ENCODE assay signal across 15 mouse cellular contexts in genomic region chrX:157139601-157140000, GRCm38 (mm10).
DNase-seq lines count a peak whose midpoint lies in the region; TF ChIP-seq lines count a peak whose summit lies in the region.
"Had no signal": no experiment of that assay in that cellular context is flagged by ENCODE, and none has a peak within 500 bp of the region (broad histone marks: within the 10 kb centered on the region; RNA-seq: fewer than 3 reads in every experiment).

No protein-coding gene starts in this region.

- TF ChIP-seq CTCF in thymus, adult 2 months (IDR thresholded peaks at IDR 0.05; ENCODE audit: borderline replicate concordance, control insufficient read depth, extremely low read depth, insufficient read depth, low read length, poor library complexity): no peak

- no peaks in the 10 kb centered on the region for H3K4me1 ChIP-seq in thymus, adult 2 months (replicated peaks; ENCODE audit: control insufficient read depth, insufficient read depth, low read length)
- H3K4me1 ChIP-seq: forebrain, embryonic 10.5 days; liver, embryonic 13.5 days; neural tube, embryonic 12.5 days; stomach, embryonic 15.5 days had no signal

- no peaks in the 10 kb centered on the region for H3K36me3 ChIP-seq in thymus, adult 2 months (ENCODE audit: control insufficient read depth, insufficient read depth, low read length)
- H3K36me3 ChIP-seq: forebrain, embryonic 10.5 days; liver, embryonic 13.5 days; neural tube, embryonic 12.5 days; stomach, embryonic 15.5 days had no signal

- TF ChIP-seq POLR2A in thymus, adult 2 months (IDR thresholded peaks at IDR 0.05; ENCODE audit: control insufficient read depth, extremely low read depth, insufficient read depth, low read length, poor library complexity): no peak

- H3K4me3 ChIP-seq in thymus, adult 2 months (ENCODE audit: control insufficient read depth, insufficient read depth, low read length): no peak overlapping the region
- H3K4me3 ChIP-seq: forebrain, embryonic 10.5 days; liver, embryonic 13.5 days; neural tube, embryonic 12.5 days; stomach, embryonic 15.5 days had no signal

- peak; percentile 1 to 3 for DNase-seq in kidney, postnatal 4 days
- no peak for DNase-seq in kidney, adult 18-20 months
- DNase-seq in adipocyte (ENCODE audit: low spot score): peak; percentile 26
- DNase-seq in cerebellum, adult 11 months: peak; percentile 33
- DNase-seq in cerebellum, postnatal 36 days: peak; percentile 18 to 28
- DNase-seq in thymus, adult 2 months: no peak
- no peak for DNase-seq in urinary bladder, adult 2 months (ENCODE audit: low spot score)
- DNase-seq: heart, postnatal 14 days; liver, embryonic 13.5 days; lung, postnatal 4 days; right cerebral cortex, postnatal 4 days; thymus, postnatal 25 days had no signal

- H3K27me3 ChIP-seq in thymus, adult 2 months (ENCODE audit: control insufficient read depth, insufficient read depth, low read length): no peaks in the 10 kb centered on the region
- H3K27me3 ChIP-seq: liver, embryonic 13.5 days; neural tube, embryonic 12.5 days; stomach, embryonic 15.5 days had no signal

- no peak overlapping the region for H3K27ac ChIP-seq in thymus, adult 2 months (ENCODE audit: control insufficient read depth, insufficient read depth, low read length)
- H3K27ac ChIP-seq: forebrain, embryonic 10.5 days; liver, embryonic 13.5 days; neural tube, embryonic 12.5 days; stomach, embryonic 15.5 days had no signal

- 81% methylated on average over 6 of the region's 6 CpGs for WGBS in thymus, adult 2 months

Comparison
In these comparisons a context has a peak if more than half of its experiments do, and no peak if none do; other contexts are left out.
1. DNase-seq: peak in kidney, postnatal 4 days (2 of 2), adipocyte (single experiment), cerebellum, adult 11 months (single experiment) and cerebellum, postnatal 36 days (2 of 2); none in kidney, adult 18-20 months (single experiment), thymus, adult 2 months (single experiment) and urinary bladder, adult 2 months (single experiment).